20 mouse cellular contexts compared by ENCODE assay signal in the genomic region with DNA sequence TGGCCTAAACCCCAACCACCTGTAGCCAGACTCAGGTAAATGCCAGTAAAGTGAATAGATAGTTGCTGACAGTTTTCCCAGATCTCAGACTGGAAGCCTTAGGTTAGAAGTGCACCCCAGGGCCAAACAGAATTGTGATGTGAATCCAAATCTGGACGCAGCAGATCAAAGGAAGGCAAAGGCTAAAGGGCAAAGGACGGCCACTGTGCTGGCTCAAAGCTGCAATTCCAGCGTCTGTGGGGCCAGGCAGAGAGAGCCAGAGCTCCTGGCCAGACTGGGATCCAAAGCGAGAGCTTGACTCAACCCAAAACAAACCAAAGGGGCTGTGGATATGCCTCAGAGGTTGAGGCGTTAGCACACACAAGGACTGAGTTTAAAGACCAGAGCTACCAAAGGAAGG. TPM values are rescaled to one million over a fixed set of nuclear protein-coding genes. Genes with fewer than 3 reads are reported as not detected.
DNase-seq lines count a peak whose midpoint lies in the region; ATAC-seq and TF ChIP-seq lines count a peak whose summit lies in the region.
"Had no signal": no experiment of that assay in that cellular context is flagged by ENCODE, and none has a peak within 500 bp of the region (broad histone marks: within the 10 kb centered on the region; RNA-seq: fewer than 3 reads in every experiment).

No protein-coding gene starts in this region.

- peak; percentile 21 for DNase-seq in adrenal gland, postnatal 14 days
- DNase-seq in adrenal gland, postnatal 25 days = no peak
- peak; percentile 42 for DNase-seq in kidney, adult 9 months
- no peak for DNase-seq in kidney, adult 11 months
- DNase-seq in liver, embryonic 11.5 days (ENCODE audit: low spot score) = no peak
- peak; percentile 37 for DNase-seq in liver, postnatal 0 days
- DNase-seq: cerebellum, adult 2 months; cerebellum, postnatal 10 days; gastrocnemius, postnatal 36 days; heart, adult 18-20 months; heart, postnatal 10 days had no signal

- no peak overlapping the region for H3K4me2 ChIP-seq in liver, embryonic 11.5 days
- no peak overlapping the region for H3K4me2 ChIP-seq in liver, postnatal 0 days (ENCODE audit: low read depth, low read length)
- H3K4me2 ChIP-seq: embryonic facial prominence, embryonic 12.5 days; forebrain, embryonic 15.5 days; hindbrain, embryonic 13.5 days had no signal

- no peak overlapping the region for H3K9ac ChIP-seq in liver, embryonic 11.5 days (ENCODE audit: low read depth, low read length)
- H3K9ac ChIP-seq in liver, postnatal 0 days (replicated peaks) = no peak overlapping the region
- H3K9ac ChIP-seq: embryonic facial prominence, embryonic 12.5 days; forebrain, embryonic 15.5 days; hindbrain, embryonic 13.5 days had no signal

- H3K4me1 ChIP-seq in liver, embryonic 11.5 days (replicated peaks; ENCODE audit: control insufficient read depth, insufficient read depth, low read length) = no peaks in the 10 kb centered on the region
- H3K4me1 ChIP-seq in liver, postnatal 0 days (ENCODE audit: insufficient read depth) = 0 out of 2 replicates have a peak, but pooled peaks cover 2% of the 10 kb centered on the region
- H3K4me1 ChIP-seq: embryonic facial prominence, embryonic 12.5 days; forebrain, embryonic 15.5 days; hindbrain, embryonic 13.5 days had no signal

- peak overlapping the region; percentile 21; the same call in 1 of the 2 replicates for H3K27ac ChIP-seq in liver, embryonic 11.5 days (ENCODE audit: low read depth, low read length)
- H3K27ac ChIP-seq in liver, postnatal 0 days (ENCODE audit: low read depth) = no peak overlapping the region
- H3K27ac ChIP-seq: embryonic facial prominence, embryonic 12.5 days; forebrain, embryonic 15.5 days; heart, embryonic 10.5 days; hindbrain, embryonic 13.5 days; hindbrain, postnatal 0 days had no signal

- ATAC-seq in liver, embryonic 11.5 days (replicated peaks; ENCODE audit: low FRiP score) = no peak
- peak; percentile 54 for ATAC-seq in liver, postnatal 0 days
- ATAC-seq in megakaryocyte progenitor cell, adult 5-6 weeks (replicated peaks; ENCODE audit: poor library complexity) = no peak
- ATAC-seq: activated CD4-positive, CD25-positive, alpha-beta regulatory T cell, adult 4 months; forebrain, embryonic 15.5 days; hindbrain, postnatal 0 days; Patski had no signal

- no peaks in the 10 kb centered on the region for H3K9me3 ChIP-seq in liver, embryonic 11.5 days (ENCODE audit: control insufficient read depth, low read length)
- no peaks in the 10 kb centered on the region for H3K9me3 ChIP-seq in liver, postnatal 0 days (ENCODE audit: low read length)
- H3K9me3 ChIP-seq: embryonic facial prominence, embryonic 12.5 days; forebrain, embryonic 15.5 days; heart, embryonic 10.5 days; hindbrain, embryonic 13.5 days had no signal

- TF ChIP-seq EP300 in liver, postnatal 0 days (IDR thresholded peaks at IDR 0.05; ENCODE audit: low read depth) = no peak

- H3K4me3 ChIP-seq in liver, embryonic 11.5 days (ENCODE audit: low read depth, low read length) = no peak overlapping the region
- no peak overlapping the region for H3K4me3 ChIP-seq in liver, postnatal 0 days (ENCODE audit: low read depth, low read length)
- H3K4me3 ChIP-seq: embryonic facial prominence, embryonic 12.5 days; forebrain, embryonic 15.5 days; heart, embryonic 10.5 days; hindbrain, embryonic 13.5 days had no signal

- TF ChIP-seq CTCF in liver, postnatal 0 days (IDR thresholded peaks at IDR 0.05; ENCODE audit: low read depth) = no peak

- peaks cover 2% of the 10 kb centered on the region; the same call in 1 of the 2 replicates for H3K36me3 ChIP-seq in liver, embryonic 11.5 days (ENCODE audit: control insufficient read depth, insufficient read depth, low read length)
- peaks cover 30% of the 10 kb centered on the region for H3K36me3 ChIP-seq in liver, postnatal 0 days (replicated peaks; ENCODE audit: insufficient read depth, low read length)

- 58% methylated on average over 5 of the region's 5 CpGs for WGBS in liver, embryonic 11.5 days
- 49% methylated on average over 5 of the region's 5 CpGs for WGBS in liver, postnatal 0 days (ENCODE audit: insufficient replicate concordance)

- no peaks in the 10 kb centered on the region for H3K27me3 ChIP-seq in liver, embryonic 11.5 days (replicated peaks; ENCODE audit: control insufficient read depth, insufficient read depth, low read length)
- no peaks in the 10 kb centered on the region for H3K27me3 ChIP-seq in liver, postnatal 0 days (ENCODE audit: insufficient read depth, low read length)
- H3K27me3 ChIP-seq: CH12.LX; embryonic facial prominence, embryonic 12.5 days; forebrain, embryonic 15.5 days; hindbrain, embryonic 13.5 days; Patski had no signal

RNA-seq across cellular contexts. Expression of a gene that starts 23.7 kb away (rescaled TPM):
- total RNA-seq in adrenal gland, postnatal 14 days (2021) = 37.2 and 42.1 TPM in 2 replicates
- total RNA-seq in adrenal gland, postnatal 25 days (2021) = 30.1 and 33.5 TPM in 2 replicates
- 72.5 and 82.5 TPM in 2 replicates for polyA plus RNA-seq in liver, embryonic 11.5 days (2014; fragmentation: Nextera tagmentation; extraction: Ambion mirVana)
- polyA plus RNA-seq in liver, postnatal 0 days (2015; fragmentation: Nextera tagmentation; extraction: Ambion mirVana) = 14.4 and 15.2 TPM in 2 replicates
- 78.1 and 96.0 TPM in 2 replicates for total RNA-seq in megakaryocyte progenitor cell, adult 5-6 weeks (2015)
- total RNA-seq in megakaryocyte progenitor cell, adult 5-6 weeks (2017) = 75.8 and 82.2 TPM in 2 replicates

RNA-seq across cellular contexts. Expression of a gene that starts 47.9 kb away (rescaled TPM):
- 67.4 and 73.7 TPM in 2 replicates for total RNA-seq in adrenal gland, postnatal 14 days (2021)
- total RNA-seq in adrenal gland, postnatal 25 days (2021) = 62.2 and 65.1 TPM in 2 replicates
- polyA plus RNA-seq in liver, embryonic 11.5 days (2014; fragmentation: Nextera tagmentation; extraction: Ambion mirVana) = 5.7 and 7.0 TPM in 2 replicates
- polyA plus RNA-seq in liver, postnatal 0 days (2015; fragmentation: Nextera tagmentation; extraction: Ambion mirVana) = 16.3 and 16.5 TPM in 2 replicates
- total RNA-seq in megakaryocyte progenitor cell, adult 5-6 weeks (2015) = 27.0 and 30.0 TPM in 2 replicates
- 40.4 and 44.8 TPM in 2 replicates for total RNA-seq in megakaryocyte progenitor cell, adult 5-6 weeks (2017)

Comparison
In these comparisons a context has a peak if more than half of its experiments do, and no peak if none do; other contexts are left out.
1. DNase-seq: peak in adrenal gland, postnatal 14 days (single experiment), kidney, adult 9 months (single experiment) and liver, postnatal 0 days (single experiment); none in adrenal gland, postnatal 25 days (single experiment), kidney, adult 11 months (single experiment) and liver, embryonic 11.5 days (single experiment).